Mouse (Mus musculus): ENCODE results near the gene Spata5.

GRCm38 (mm10) chr3:37596519-37596918, 176.8 kb downstream of the Spata5 start:
- TF ChIP-seq CTCF (IDR thresholded peaks at IDR 0.05; ENCODE audit: borderline replicate concordance, insufficient read depth, low read length) (no peak), POLR2A (IDR thresholded peaks at IDR 0.05; ENCODE audit: low read depth, low read length) (no peak)
